Mouse (Mus musculus): ENCODE measurements around the gene Ddx28. TPM values are rescaled to one million over a fixed set of nuclear protein-coding genes. Genes with fewer than 3 reads are reported as not detected.
"Not testable (repeated sequence)": the region's sequence is repeated elsewhere in the genome, so short reads cannot be mapped to it uniquely, and the experiment has no call there.

The Ddx28 gene
- polyA plus RNA-seq, 1 experiment = 6.6 TPM

DNA sequence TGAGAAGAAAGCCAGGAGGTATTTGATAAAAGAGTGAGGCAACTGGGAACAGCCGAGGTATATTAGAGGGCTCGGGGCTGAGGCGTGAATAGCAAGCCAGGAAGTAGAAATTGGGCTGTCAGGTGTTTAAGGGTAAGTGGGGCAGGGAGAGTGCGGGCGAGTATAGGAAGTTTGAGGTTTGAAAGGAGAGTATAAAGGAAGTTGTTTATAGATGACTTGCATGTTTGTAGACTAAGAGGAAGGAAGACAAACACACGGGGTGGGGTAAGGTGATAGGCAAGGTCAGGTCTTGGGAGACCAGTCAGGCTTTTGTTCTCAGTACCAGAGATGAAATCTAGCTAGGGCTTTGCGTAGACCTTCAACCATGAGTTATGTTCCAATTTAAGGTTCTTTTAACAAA, 5.4 kb upstream of the Ddx28 start:
- TF ChIP-seq CTCF (IDR thresholded peaks at IDR 0.05; ENCODE audit: extremely low read depth, insufficient read length, insufficient replicate concordance, low read depth, low read length) (no peak), POLR2A (IDR thresholded peaks at IDR 0.05; ENCODE audit: low read depth, low read length) (no peak)
- Histone ChIP-seq H3K27me3 (ENCODE audit: control insufficient read depth, insufficient read depth, low read length) (no peaks in the 10 kb centered on the region), H3K4me3 (ENCODE audit: low read depth, low read length) (no peak overlapping the region), H3K27ac (ENCODE audit: insufficient read depth, low read depth, low read length) (peak overlapping the region; percentile 5; the same call in 1 of the 2 replicates), H3K36me3 (ENCODE audit: control insufficient read depth, insufficient read depth, low read length) (peaks cover 6% of the 10 kb centered on the region), H3K4me1 (ENCODE audit: control insufficient read depth, insufficient read depth, insufficient read length, low read length) (no peaks in the 10 kb centered on the region)
- 79% methylated on average over 7 of the region's 7 CpGs for WGBS

GRCm38 (mm10) chr8:106016284-106016683, 4.6 kb upstream of the Ddx28 start:
- Histone ChIP-seq H3K36me3 (ENCODE audit: control insufficient read depth, insufficient read depth, low read length) (peaks cover 6% of the 10 kb centered on the region), H3K27me3 (ENCODE audit: control insufficient read depth, insufficient read depth, low read length) (no peaks in the 10 kb centered on the region), H3K4me1 (ENCODE audit: control insufficient read depth, insufficient read depth, insufficient read length, low read length) (0 out of 2 replicates have a peak, but pooled peaks cover 3% of the 10 kb centered on the region), H3K27ac (ENCODE audit: insufficient read depth, low read depth, low read length) (no peak overlapping the region), H3K4me3 (ENCODE audit: low read depth, low read length) (no peak overlapping the region)
- TF ChIP-seq CTCF (IDR thresholded peaks at IDR 0.05; ENCODE audit: extremely low read depth, insufficient read length, insufficient replicate concordance, low read depth, low read length) (no peak), POLR2A (IDR thresholded peaks at IDR 0.05; ENCODE audit: low read depth, low read length) (no peak)
- WGBS = 91% methylated on average over 6 of the region's 6 CpGs

GRCm38 (mm10) chr8:106012203-106012602, 521 bp upstream of the Ddx28 start:
- 72% methylated on average over 8 of the region's 8 CpGs for WGBS
- not testable (repeated sequence) for H3K4me1 ChIP-seq (ENCODE audit: control insufficient read depth, insufficient read depth, insufficient read length, low read length); H3K27ac ChIP-seq (ENCODE audit: insufficient read depth, low read depth, low read length); H3K27me3 ChIP-seq (ENCODE audit: control insufficient read depth, insufficient read depth, low read length); H3K4me3 ChIP-seq (ENCODE audit: low read depth, low read length); H3K36me3 ChIP-seq (ENCODE audit: control insufficient read depth, insufficient read depth, low read length)

- Histone ChIP-seq H3K4me1 (ENCODE audit: control insufficient read depth, insufficient read depth, insufficient read length, low read length) (peaks cover 3% of the 10 kb centered on the region), H3K36me3 (ENCODE audit: control insufficient read depth, insufficient read depth, low read length) (no peaks in the 10 kb centered on the region), H3K27me3 (ENCODE audit: control insufficient read depth, insufficient read depth, low read length) (no peaks in the 10 kb centered on the region), H3K27ac (ENCODE audit: insufficient read depth, low read depth, low read length) (peak overlapping the region; percentile 41), H3K4me3 (ENCODE audit: low read depth, low read length) (peak overlapping the region; percentile 90)
- TF ChIP-seq CTCF (IDR thresholded peaks at IDR 0.05; ENCODE audit: extremely low read depth, insufficient read length, insufficient replicate concordance, low read depth, low read length) = no peak
- TF ChIP-seq POLR2A (IDR thresholded peaks at IDR 0.05; ENCODE audit: low read depth, low read length) = peak; percentile 43; the same call in 1 of the 2 replicates
- WGBS = under 1% methylated on average over 74 of the region's 74 CpGs
Observed at GRCm38 (mm10) chr8:106010748-106011642, 687 bp downstream of the Ddx28 start.

DNA sequence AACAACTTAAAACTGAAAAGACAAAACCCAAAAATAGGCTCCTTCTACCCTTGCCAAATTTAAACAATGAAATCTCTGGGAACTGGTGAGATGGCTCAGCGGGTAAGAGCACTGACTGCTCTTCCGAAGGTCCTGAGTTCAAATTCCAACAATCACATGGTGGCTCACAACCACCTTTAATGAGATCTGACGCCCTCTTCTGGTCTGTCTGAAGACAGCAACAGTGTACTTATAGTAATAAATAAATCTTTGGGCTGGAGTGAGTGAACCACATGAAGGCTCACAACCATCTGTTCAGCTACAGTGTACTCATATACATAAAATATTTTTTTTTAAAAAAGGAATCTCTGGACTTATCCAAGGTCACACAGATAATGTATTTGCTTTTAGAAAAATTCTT, 3.8 kb downstream of the Ddx28 start:
- not testable (repeated sequence) for H3K36me3 ChIP-seq (ENCODE audit: control insufficient read depth, insufficient read depth, low read length); H3K4me3 ChIP-seq (ENCODE audit: low read depth, low read length); H3K27ac ChIP-seq (ENCODE audit: insufficient read depth, low read depth, low read length); H3K27me3 ChIP-seq (ENCODE audit: control insufficient read depth, insufficient read depth, low read length); H3K4me1 ChIP-seq (ENCODE audit: control insufficient read depth, insufficient read depth, insufficient read length, low read length)
- 60% methylated on average over 3 of the region's 3 CpGs for WGBS

GRCm38 (mm10) chr8:106007135-106007534, 4.5 kb downstream of the Ddx28 start:
- Histone ChIP-seq H3K36me3 (ENCODE audit: control insufficient read depth, insufficient read depth, low read length) (no peaks in the 10 kb centered on the region), H3K27ac (ENCODE audit: insufficient read depth, low read depth, low read length) (no peak overlapping the region), H3K4me3 (ENCODE audit: low read depth, low read length) (no peak overlapping the region), H3K27me3 (ENCODE audit: control insufficient read depth, insufficient read depth, low read length) (no peaks in the 10 kb centered on the region), H3K4me1 (ENCODE audit: control insufficient read depth, insufficient read depth, insufficient read length, low read length) (peaks cover 3% of the 10 kb centered on the region)
- WGBS = 60% methylated on average over 3 of the region's 3 CpGs
- TF ChIP-seq CTCF (IDR thresholded peaks at IDR 0.05; ENCODE audit: extremely low read depth, insufficient read length, insufficient replicate concordance, low read depth, low read length) (no peak), POLR2A (IDR thresholded peaks at IDR 0.05; ENCODE audit: low read depth, low read length) (no peak)

DNA sequence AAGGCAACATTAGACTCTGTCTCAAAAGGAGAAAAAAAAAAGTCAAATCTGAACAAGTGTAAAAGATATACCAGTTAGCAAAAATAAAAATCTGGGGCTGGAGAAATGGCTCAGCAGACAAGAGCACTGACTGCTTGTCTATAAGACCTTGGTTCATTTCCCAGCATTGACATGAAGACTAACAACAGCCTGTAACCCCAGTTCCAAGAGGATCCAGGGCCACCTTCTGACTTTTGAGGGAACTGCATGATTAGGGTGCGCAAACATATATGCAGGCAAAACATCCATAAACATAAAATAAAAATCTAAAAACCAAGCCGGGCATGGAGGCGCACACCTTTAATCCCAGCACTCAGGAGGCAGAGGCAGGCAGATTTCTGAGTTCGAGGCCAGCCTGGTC, 5.3 kb downstream of the Ddx28 start:
- Histone ChIP-seq H3K27ac (ENCODE audit: insufficient read depth, low read depth, low read length) (no peak overlapping the region), H3K4me1 (ENCODE audit: control insufficient read depth, insufficient read depth, insufficient read length, low read length) (no peaks in the 10 kb centered on the region; the same call in none of the 2 replicates), H3K4me3 (ENCODE audit: low read depth, low read length) (no peak overlapping the region), H3K36me3 (ENCODE audit: control insufficient read depth, insufficient read depth, low read length) (no peaks in the 10 kb centered on the region), H3K27me3 (ENCODE audit: control insufficient read depth, insufficient read depth, low read length) (no peaks in the 10 kb centered on the region)
- TF ChIP-seq POLR2A (IDR thresholded peaks at IDR 0.05; ENCODE audit: low read depth, low read length) = no peak
- TF ChIP-seq CTCF (IDR thresholded peaks at IDR 0.05; ENCODE audit: extremely low read depth, insufficient read length, insufficient replicate concordance, low read depth, low read length) = no peak
- 90% methylated on average over 4 of the region's 4 CpGs for WGBS
